In genomic region chr6:101525129-101525528, GRCm38 (mm10) we compare ENCODE assay signal across 26 mouse cellular contexts.
DNase-seq lines count a peak whose midpoint lies in the region; ATAC-seq and TF ChIP-seq lines count a peak whose summit lies in the region.
"Had no signal": no experiment of that assay in that cellular context is flagged by ENCODE, and none has a peak within 500 bp of the region (broad histone marks: within the 10 kb centered on the region; RNA-seq: fewer than 3 reads in every experiment).

No protein-coding gene starts in this region.

- no peak for DNase-seq in embryonic facial prominence, embryonic 10.5 days (ENCODE audit: low spot score)
- peak; percentile 30 for DNase-seq in left cerebral cortex, postnatal 4 days
- no peak for DNase-seq in left cerebral cortex, adult 2 months (ENCODE audit: extremely low spot score in 1 of 2, low spot score in 2 of 2)
- peak; percentile 31 for DNase-seq in R1 (ENCODE audit: low read depth, low spot score)
- no peak for DNase-seq in heart, postnatal 36 days
- DNase-seq: adrenal gland, postnatal 14 days; cerebellum, adult 11-12 months; gastrocnemius, postnatal 25 days; heart, adult 11 months; heart, postnatal 4 days; kidney, adult 9 months; layer of hippocampus, postnatal 36 days; liver; lung, adult 2 months; thymus, postnatal 4 days had no signal

- H3K4me1 ChIP-seq in embryonic facial prominence, embryonic 13.5 days: peaks cover 32% of the 10 kb centered on the region
- no peaks in the 10 kb centered on the region for H3K4me1 ChIP-seq in embryonic facial prominence, embryonic 10.5 days
- H3K4me1 ChIP-seq in embryonic facial prominence, embryonic 15.5 days: peaks cover 26% of the 10 kb centered on the region
- H3K4me1 ChIP-seq: forebrain, embryonic 12.5 days; midbrain, embryonic 13.5 days; neural tube, embryonic 12.5 days had no signal

- no peaks in the 10 kb centered on the region for H3K9me3 ChIP-seq in embryonic facial prominence, embryonic 13.5 days
- H3K9me3 ChIP-seq in embryonic facial prominence, embryonic 10.5 days: no peaks in the 10 kb centered on the region
- no peaks in the 10 kb centered on the region for H3K9me3 ChIP-seq in embryonic facial prominence, embryonic 15.5 days (replicated peaks)
- H3K9me3 ChIP-seq: forebrain, embryonic 12.5 days; heart, embryonic 10.5 days; midbrain, embryonic 13.5 days; neural tube, embryonic 12.5 days had no signal

- H3K36me3 ChIP-seq in embryonic facial prominence, embryonic 13.5 days: no peaks in the 10 kb centered on the region
- no peaks in the 10 kb centered on the region for H3K36me3 ChIP-seq in embryonic facial prominence, embryonic 10.5 days (replicated peaks)
- H3K36me3 ChIP-seq in embryonic facial prominence, embryonic 15.5 days: no peaks in the 10 kb centered on the region
- H3K36me3 ChIP-seq: forebrain, embryonic 12.5 days; heart, embryonic 10.5 days; midbrain, embryonic 13.5 days; neural tube, embryonic 12.5 days had no signal

- no peak overlapping the region for H3K4me2 ChIP-seq in embryonic facial prominence, embryonic 13.5 days
- no peak overlapping the region for H3K4me2 ChIP-seq in embryonic facial prominence, embryonic 15.5 days (replicated peaks)
- H3K4me2 ChIP-seq: forebrain, embryonic 12.5 days; midbrain, embryonic 13.5 days; neural tube, embryonic 12.5 days had no signal

- intact Hi-C loops in left cerebral cortex, postnatal 4 days (cut with DNase I): no loop called here
- intact Hi-C loops in left cerebral cortex, adult 2 months (cut with DNase I): no loop called here
- intact Hi-C loops in heart, postnatal 36 days (cut with DNase I): no loop called here

- TF ChIP-seq CTCF in left cerebral cortex, adult 2 months (IDR thresholded peaks at IDR 0.05): no peak

- H3K9ac ChIP-seq in embryonic facial prominence, embryonic 13.5 days: no peak overlapping the region
- H3K9ac ChIP-seq in embryonic facial prominence, embryonic 15.5 days: no peak overlapping the region
- H3K9ac ChIP-seq: forebrain, embryonic 12.5 days; liver, embryonic 14.5 days; midbrain, embryonic 13.5 days; neural tube, embryonic 12.5 days had no signal

- peak overlapping the region; percentile 76 for H3K27ac ChIP-seq in embryonic facial prominence, embryonic 13.5 days
- no peak overlapping the region for H3K27ac ChIP-seq in embryonic facial prominence, embryonic 10.5 days (replicated peaks)
- no peak overlapping the region for H3K27ac ChIP-seq in left cerebral cortex, adult 2 months
- peak overlapping the region; percentile 77 for H3K27ac ChIP-seq in embryonic facial prominence, embryonic 15.5 days (replicated peaks)
- H3K27ac ChIP-seq: forebrain, embryonic 12.5 days; heart, embryonic 10.5 days; liver, embryonic 14.5 days; macrophage; midbrain, embryonic 13.5 days; neural tube, embryonic 12.5 days had no signal

- H3K27me3 ChIP-seq in embryonic facial prominence, embryonic 13.5 days: no peaks in the 10 kb centered on the region
- no peaks in the 10 kb centered on the region for H3K27me3 ChIP-seq in embryonic facial prominence, embryonic 10.5 days (replicated peaks; ENCODE audit: low read depth, poor library complexity, severe bottlenecking)
- no peaks in the 10 kb centered on the region for H3K27me3 ChIP-seq in embryonic facial prominence, embryonic 15.5 days
- H3K27me3 ChIP-seq: forebrain, embryonic 12.5 days; midbrain, embryonic 13.5 days; neural tube, embryonic 12.5 days had no signal

- H3K4me3 ChIP-seq in embryonic facial prominence, embryonic 13.5 days: no peak overlapping the region
- no peak overlapping the region for H3K4me3 ChIP-seq in embryonic facial prominence, embryonic 10.5 days
- H3K4me3 ChIP-seq in left cerebral cortex, adult 2 months: no peak overlapping the region
- H3K4me3 ChIP-seq in embryonic facial prominence, embryonic 15.5 days (replicated peaks): no peak overlapping the region
- H3K4me3 ChIP-seq: erythroblast, embryonic 14.5 days; forebrain, embryonic 12.5 days; heart, embryonic 10.5 days; midbrain, embryonic 13.5 days; myocyte; neural tube, embryonic 12.5 days had no signal

- peak; percentile 71 for ATAC-seq in embryonic facial prominence, embryonic 13.5 days (ENCODE audit: insufficient number of reproducible peaks, insufficient read depth, low FRiP score, low TSS enrichment, low read depth)
- peak; percentile 54; the same call in 1 of the 2 replicates for ATAC-seq in embryonic facial prominence, embryonic 15.5 days (ENCODE audit: insufficient number of reproducible peaks, low FRiP score, low TSS enrichment, low read depth)
- ATAC-seq: intestine, postnatal 0 days; midbrain, embryonic 13.5 days had no signal

- 33% methylated on average over 2 of the region's 2 CpGs for WGBS in embryonic facial prominence, embryonic 13.5 days
- WGBS in embryonic facial prominence, embryonic 10.5 days: 55% methylated on average over 2 of the region's 2 CpGs
- 23% methylated on average over 2 of the region's 2 CpGs for WGBS in embryonic facial prominence, embryonic 15.5 days

Comparison
In these comparisons a context has a peak if more than half of its experiments do, and no peak if none do; other contexts are left out.
1. H3K27ac ChIP-seq: peak in embryonic facial prominence, embryonic 13.5 days (single experiment) and embryonic facial prominence, embryonic 15.5 days (single experiment); none in embryonic facial prominence, embryonic 10.5 days (single experiment) and left cerebral cortex, adult 2 months (single experiment).
2. DNase-seq: peak in left cerebral cortex, postnatal 4 days (single experiment) and R1 (single experiment); none in embryonic facial prominence, embryonic 10.5 days (single experiment), left cerebral cortex, adult 2 months (0 of 2) and heart, postnatal 36 days (0 of 2).